Mouse (Mus musculus): Measurements from ENCODE around the gene Fbxo42. TPM values are rescaled to one million over a fixed set of nuclear protein-coding genes. Genes with fewer than 3 reads are reported as not detected.
"Not testable (repeated sequence)": the region's sequence is repeated elsewhere in the genome, so short reads cannot be mapped to it uniquely, and the experiment has no call there.

Fbxo42 gene
- polyA plus RNA-seq, 1 experiment from 2014 or later: 18.0 TPM

DNA sequence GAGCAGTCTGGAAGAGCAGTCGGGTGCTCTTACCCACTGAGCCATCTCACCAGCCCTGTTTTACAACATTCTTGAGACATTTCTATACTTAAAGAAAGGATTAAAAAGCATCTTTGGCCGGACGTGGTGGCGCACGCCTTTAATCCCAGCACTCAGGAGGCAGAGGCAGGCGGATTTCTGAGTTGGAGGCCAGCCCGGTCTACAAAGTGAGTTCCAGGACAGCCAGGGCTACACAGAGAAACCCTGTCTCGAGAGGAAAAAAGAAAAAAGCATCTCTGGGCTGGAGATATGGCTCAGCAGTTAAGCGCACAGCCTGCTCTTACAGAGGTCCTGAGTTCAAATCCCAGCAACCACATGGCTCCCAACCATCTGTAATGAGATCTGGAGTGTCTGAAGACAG lies 7.4 kb upstream of the Fbxo42 start:
- WGBS (ENCODE audit: insufficient replicate concordance): 80% methylated on average over 9 of the region's 9 CpGs
- not testable (repeated sequence) for ATAC-seq (ENCODE audit: low read depth); H3K4me2 ChIP-seq (ENCODE audit: low read depth, low read length)

DNA sequence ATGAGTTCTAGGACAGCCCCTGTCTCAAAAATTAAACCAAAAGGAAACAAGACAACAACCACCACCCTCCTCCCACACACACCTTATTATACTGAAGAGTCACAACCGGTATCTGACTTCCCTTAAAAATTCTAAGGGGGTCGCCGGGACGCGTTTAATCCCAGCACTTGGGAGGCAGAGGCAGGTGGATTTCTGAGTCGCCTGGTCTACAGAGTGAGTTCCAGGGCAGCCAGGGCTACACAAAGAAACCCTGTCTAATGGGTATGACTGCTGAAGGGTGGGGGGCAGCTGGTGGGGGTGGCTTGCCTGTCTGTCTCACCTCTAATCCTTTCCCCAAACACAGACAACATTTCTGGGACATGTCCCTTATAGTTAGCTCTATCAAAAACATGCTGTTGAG lies 6.7 kb upstream of the Fbxo42 start:
- no peak for ATAC-seq (ENCODE audit: low read depth)
- WGBS (ENCODE audit: insufficient replicate concordance): 81% methylated on average over 6 of the region's 6 CpGs

More for the DNA sequence above, 7.4 kb upstream of the Fbxo42 start:
- H3K27me3 ChIP-seq (ENCODE audit: control insufficient read depth, insufficient read depth, low read depth, low read length); H3K9me3 ChIP-seq (replicated peaks; ENCODE audit: control insufficient read depth, low read length); H3K4me3 ChIP-seq (ENCODE audit: low read depth, low read length); H3K27ac ChIP-seq (ENCODE audit: low read length); H3K36me3 ChIP-seq (ENCODE audit: control insufficient read depth, insufficient read depth); H3K9ac ChIP-seq (ENCODE audit: low read depth, low read length): not testable (repeated sequence)
- H3K4me1 ChIP-seq (ENCODE audit: control insufficient read depth, low read depth, low read length): peaks cover 34% of the 10 kb centered on the region

GRCm38 (mm10) chr4:141142285-141142811 lies 5.4 kb upstream of the Fbxo42 start:
- Histone ChIP-seq H3K4me3 (ENCODE audit: low read depth, low read length) (no peak overlapping the region), H3K4me2 (ENCODE audit: low read depth, low read length) (peak overlapping the region; percentile 30), H3K4me1 (ENCODE audit: control insufficient read depth, low read depth, low read length) (peaks cover 26% of the 10 kb centered on the region), H3K9me3 (replicated peaks; ENCODE audit: control insufficient read depth, low read length) (no peaks in the 10 kb centered on the region), H3K27me3 (ENCODE audit: control insufficient read depth, insufficient read depth, low read depth, low read length) (no peaks in the 10 kb centered on the region), H3K9ac (ENCODE audit: low read depth, low read length) (no peak overlapping the region), H3K36me3 (ENCODE audit: control insufficient read depth, insufficient read depth) (no peaks in the 10 kb centered on the region), H3K27ac (ENCODE audit: low read length) (no peak overlapping the region)
- no peak for ATAC-seq (ENCODE audit: low read depth)
- WGBS (ENCODE audit: insufficient replicate concordance): 30% methylated on average over 9 of the region's 9 CpGs

More for the DNA sequence above, 6.7 kb upstream of the Fbxo42 start:
- H3K9me3 ChIP-seq (replicated peaks; ENCODE audit: control insufficient read depth, low read length): no peaks in the 10 kb centered on the region
- no peaks in the 10 kb centered on the region for H3K36me3 ChIP-seq (ENCODE audit: control insufficient read depth, insufficient read depth)
- no peak overlapping the region for H3K9ac ChIP-seq (ENCODE audit: low read depth, low read length)
- H3K4me1 ChIP-seq (ENCODE audit: control insufficient read depth, low read depth, low read length): peaks cover 30% of the 10 kb centered on the region
- H3K27me3 ChIP-seq (ENCODE audit: control insufficient read depth, insufficient read depth, low read depth, low read length): no peaks in the 10 kb centered on the region
- H3K27ac ChIP-seq (ENCODE audit: low read length): no peak overlapping the region
- H3K4me2 ChIP-seq (ENCODE audit: low read depth, low read length): no peak overlapping the region
- H3K4me3 ChIP-seq (ENCODE audit: low read depth, low read length): no peak overlapping the region

DNA sequence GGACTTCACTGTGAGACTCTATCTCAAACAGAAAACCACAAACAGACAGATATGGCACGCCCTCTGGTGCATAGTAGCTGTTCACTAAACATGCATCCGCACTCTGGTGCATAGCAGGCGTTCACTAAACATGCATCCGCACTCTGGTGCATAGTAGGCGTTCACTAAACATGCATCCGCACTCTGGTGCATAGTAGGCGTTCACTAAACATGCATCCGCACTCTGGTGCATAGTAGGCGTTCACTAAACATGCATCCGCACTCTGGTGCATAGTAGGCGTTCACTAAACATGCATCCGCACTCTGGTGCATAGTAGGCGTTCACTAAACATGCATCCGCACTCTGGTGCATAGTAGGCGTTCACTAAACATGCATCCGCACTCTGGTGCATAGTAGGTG lies 2.6 kb upstream of the Fbxo42 start:
- H3K27me3 ChIP-seq (ENCODE audit: control insufficient read depth, insufficient read depth, low read depth, low read length); ATAC-seq (ENCODE audit: low read depth); H3K36me3 ChIP-seq (ENCODE audit: control insufficient read depth, insufficient read depth); H3K4me3 ChIP-seq (ENCODE audit: low read depth, low read length); H3K9me3 ChIP-seq (replicated peaks; ENCODE audit: control insufficient read depth, low read length); H3K9ac ChIP-seq (ENCODE audit: low read depth, low read length); H3K27ac ChIP-seq (ENCODE audit: low read length); H3K4me2 ChIP-seq (ENCODE audit: low read depth, low read length): not testable (repeated sequence)
- WGBS (ENCODE audit: insufficient replicate concordance): 62% methylated on average over 10 of the region's 16 CpGs
- peaks cover 26% of the 10 kb centered on the region for H3K4me1 ChIP-seq (ENCODE audit: control insufficient read depth, low read depth, low read length)

DNA sequence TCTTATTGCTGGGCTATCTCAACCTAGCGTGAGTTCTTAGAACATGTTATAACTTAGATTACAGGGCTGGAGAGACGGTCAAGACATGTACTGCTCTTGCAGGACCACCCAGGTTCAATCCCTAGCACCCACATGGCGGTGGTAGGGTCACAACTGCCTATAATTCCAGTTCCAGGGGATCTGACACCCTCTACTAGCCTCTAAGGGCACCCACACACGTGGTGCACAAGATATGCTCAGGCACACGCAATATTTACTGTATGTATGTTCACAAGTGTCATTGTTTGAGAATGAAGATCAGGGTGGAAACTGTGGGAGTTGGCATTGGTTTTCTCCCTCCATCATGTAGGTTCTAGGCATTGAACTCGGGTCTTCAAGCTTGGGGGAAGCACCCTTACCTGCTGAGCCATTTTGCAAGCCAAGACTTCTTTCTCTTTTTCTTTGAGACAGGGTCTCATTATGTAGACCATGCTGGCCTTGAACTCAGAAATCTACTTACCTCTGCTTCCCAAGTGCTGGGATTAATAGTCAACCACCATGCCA lies 1.2 kb upstream of the Fbxo42 start:
- Histone ChIP-seq H3K9me3 (replicated peaks; ENCODE audit: control insufficient read depth, low read length) (no peaks in the 10 kb centered on the region), H3K4me3 (ENCODE audit: low read depth, low read length) (no peak overlapping the region), H3K9ac (ENCODE audit: low read depth, low read length) (no peak overlapping the region), H3K27me3 (ENCODE audit: control insufficient read depth, insufficient read depth, low read depth, low read length) (no peaks in the 10 kb centered on the region), H3K27ac (ENCODE audit: low read length) (peak overlapping the region; percentile 91; the same call in 1 of the 2 replicates), H3K4me1 (ENCODE audit: control insufficient read depth, low read depth, low read length) (peaks cover 29% of the 10 kb centered on the region), H3K4me2 (ENCODE audit: low read depth, low read length) (peak overlapping the region; percentile 89; the same call in 1 of the 2 replicates), H3K36me3 (ENCODE audit: control insufficient read depth, insufficient read depth) (no peaks in the 10 kb centered on the region)
- WGBS (ENCODE audit: insufficient replicate concordance): 78% methylated on average over 6 of the region's 6 CpGs
- no peak for ATAC-seq (ENCODE audit: low read depth)

- H3K4me1 ChIP-seq (ENCODE audit: control insufficient read depth, low read depth, low read length): peaks cover 31% of the 10 kb centered on the region
- ATAC-seq (ENCODE audit: low read depth): peak; percentile 69
These were observed 492 bp downstream of the Fbxo42 start for GRCm38 (mm10) chr4:141148009-141148801.

GRCm38 (mm10) chr4:141149116-141149515 lies 1.4 kb downstream of the Fbxo42 start:
- 25% methylated on average over 7 of the region's 7 CpGs for WGBS (ENCODE audit: insufficient replicate concordance)
- Histone ChIP-seq H3K4me3 (ENCODE audit: low read depth, low read length) (peak overlapping the region; percentile 100), H3K9ac (ENCODE audit: low read depth, low read length) (peak overlapping the region; percentile 100), H3K9me3 (replicated peaks; ENCODE audit: control insufficient read depth, low read length) (no peaks in the 10 kb centered on the region), H3K4me2 (ENCODE audit: low read depth, low read length) (peak overlapping the region; percentile 86), H3K4me1 (ENCODE audit: control insufficient read depth, low read depth, low read length) (peaks cover 33% of the 10 kb centered on the region), H3K36me3 (ENCODE audit: control insufficient read depth, insufficient read depth) (no peaks in the 10 kb centered on the region), H3K27ac (ENCODE audit: low read length) (peak overlapping the region; percentile 91), H3K27me3 (ENCODE audit: control insufficient read depth, insufficient read depth, low read depth, low read length) (no peaks in the 10 kb centered on the region)
- no peak for ATAC-seq (ENCODE audit: low read depth)

More at GRCm38 (mm10) chr4:141148009-141148801, 492 bp downstream of the Fbxo42 start:
- Histone ChIP-seq H3K4me3 (ENCODE audit: low read depth, low read length) (peak overlapping the region; percentile 100), H3K27me3 (ENCODE audit: control insufficient read depth, insufficient read depth, low read depth, low read length) (no peaks in the 10 kb centered on the region), H3K9me3 (replicated peaks; ENCODE audit: control insufficient read depth, low read length) (no peaks in the 10 kb centered on the region), H3K9ac (ENCODE audit: low read depth, low read length) (peak overlapping the region; percentile 100), H3K27ac (ENCODE audit: low read length) (peak overlapping the region; percentile 91), H3K36me3 (ENCODE audit: control insufficient read depth, insufficient read depth) (no peaks in the 10 kb centered on the region), H3K4me2 (ENCODE audit: low read depth, low read length) (peak overlapping the region; percentile 86)
- WGBS (ENCODE audit: insufficient replicate concordance): under 1% methylated on average over 66 of the region's 66 CpGs

- Histone ChIP-seq H3K9me3 (replicated peaks; ENCODE audit: control insufficient read depth, low read length) (no peaks in the 10 kb centered on the region), H3K4me2 (ENCODE audit: low read depth, low read length) (no peak overlapping the region), H3K9ac (ENCODE audit: low read depth, low read length) (no peak overlapping the region), H3K36me3 (ENCODE audit: control insufficient read depth, insufficient read depth) (no peaks in the 10 kb centered on the region), H3K27ac (ENCODE audit: low read length) (peak overlapping the region; percentile 14; the same call in 1 of the 2 replicates), H3K4me1 (ENCODE audit: control insufficient read depth, low read depth, low read length) (peaks cover 71% of the 10 kb centered on the region), H3K4me3 (ENCODE audit: low read depth, low read length) (no peak overlapping the region), H3K27me3 (ENCODE audit: control insufficient read depth, insufficient read depth, low read depth, low read length) (no peaks in the 10 kb centered on the region)
- no peak for ATAC-seq (ENCODE audit: low read depth)
- WGBS (ENCODE audit: insufficient replicate concordance): 60% methylated on average over 4 of the region's 4 CpGs
These were observed 9.8 kb downstream of the Fbxo42 start for GRCm38 (mm10) chr4:141157485-141157884.

DNA sequence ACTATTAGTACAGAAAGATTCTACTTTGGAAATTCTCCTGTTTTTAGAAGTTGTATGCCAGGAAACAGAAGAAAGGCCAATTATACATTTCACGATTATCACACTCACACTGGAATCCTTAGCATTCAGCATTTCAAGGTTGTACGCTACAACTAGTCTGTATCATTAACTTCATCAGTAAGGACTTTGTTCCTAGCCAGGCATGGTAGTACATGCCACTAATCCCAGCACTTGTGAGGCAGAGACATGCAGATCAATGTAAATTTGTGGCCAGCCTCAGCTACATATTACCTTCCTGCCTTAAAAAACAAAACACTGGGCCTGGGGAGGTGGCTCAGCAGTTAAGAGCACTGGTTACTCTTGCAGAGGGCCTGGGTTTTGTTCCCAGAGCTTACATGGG lies 10.9 kb downstream of the Fbxo42 start:
- no peak for ATAC-seq (ENCODE audit: low read depth)
- Histone ChIP-seq H3K4me2 (ENCODE audit: low read depth, low read length) (peak overlapping the region; percentile 38), H3K4me1 (ENCODE audit: control insufficient read depth, low read depth, low read length) (peaks cover 80% of the 10 kb centered on the region), H3K9me3 (replicated peaks; ENCODE audit: control insufficient read depth, low read length) (no peaks in the 10 kb centered on the region), H3K36me3 (ENCODE audit: control insufficient read depth, insufficient read depth) (no peaks in the 10 kb centered on the region), H3K27me3 (ENCODE audit: control insufficient read depth, insufficient read depth, low read depth, low read length) (no peaks in the 10 kb centered on the region), H3K27ac (ENCODE audit: low read length) (peak overlapping the region; percentile 82), H3K4me3 (ENCODE audit: low read depth, low read length) (peak overlapping the region; percentile 13; the same call in 1 of the 2 replicates), H3K9ac (ENCODE audit: low read depth, low read length) (peak overlapping the region; percentile 46)
- WGBS (ENCODE audit: insufficient replicate concordance): 62% methylated on average over 2 of the region's 2 CpGs
